Mouse (Mus musculus) neural tube, embryonic 12.5 days (tissue): Measurements from ENCODE around the gene Mbnl1. TPM values are rescaled to one million over a fixed set of nuclear protein-coding genes. Genes with fewer than 3 reads are reported as not detected.
"Not testable (repeated sequence)": the region's sequence is repeated elsewhere in the genome, so short reads cannot be mapped to it uniquely, and the experiment has no call there.

Experiments
- ATAC-seq: fragments of 200-750 bp; cut with Nextera tagmentation; 2 replicates; pipeline ENCODE4 v1.8.0; 2017; ENCODE audit warnings: low read depth, mild to moderate bottlenecking, moderate TSS enrichment, moderate library complexity; ENCODE audit not compliant: low FRiP score
- H3K27ac ChIP-seq: fragments of 300-500 bp; sonication (generic); 2 replicates; pipeline ENCODE4 v1.5.1; 2016
- H3K27me3 ChIP-seq: fragments of 300-500 bp; sonication (generic); replicated peaks from 2 replicates; pipeline ENCODE4 v1.6.1; 2016; ENCODE audit warnings: mild to moderate bottlenecking
- H3K36me3 ChIP-seq: fragments of 300-500 bp; sonication (generic); 2 replicates; pipeline ENCODE4 v1.6.1; 2016; ENCODE audit warnings: mild to moderate bottlenecking
- H3K4me1 ChIP-seq: fragments of 300-500 bp; sonication (generic); 2 replicates; pipeline ENCODE4 v1.6.1; 2016
- H3K4me2 ChIP-seq: fragments of 300-500 bp; sonication (generic); replicated peaks from 2 replicates; pipeline ENCODE4 v1.6.1; 2016; ENCODE audit warnings: mild to moderate bottlenecking
- H3K4me3 ChIP-seq: fragments of 300-500 bp; sonication (generic); 2 replicates; pipeline ENCODE4 v1.5.1; 2016
- H3K9ac ChIP-seq: fragments of 300-500 bp; sonication (generic); 2 replicates; pipeline ENCODE4 v1.6.1; 2016; ENCODE audit warnings: mild to moderate bottlenecking
- H3K9me3 ChIP-seq: fragments of 300-500 bp; sonication (generic); 2 replicates; pipeline ENCODE4 v1.6.1; 2016; ENCODE audit warnings: mild to moderate bottlenecking
- WGBS: fragments of 180-500 bp; shearing (Covaris S2); methylation state at CpG from one replicate; pipeline ENCODE4 v1.1.7; 2016; 5-methylcytosine and 5-hydroxymethylcytosine counted together
- polyA plus RNA-seq: library from polyadenylated mRNA; unstranded; fragments of >200 nt; fragmentation: Nextera tagmentation; extraction: Ambion mirVana; gene quantifications from 2 replicates; pipeline ENCODE4 v1.2.1, GENCODE M21; 2016

Mbnl1 gene
- polyA plus RNA-seq, 1 experiment from 2014 or later, result 45.6 TPM

DNA sequence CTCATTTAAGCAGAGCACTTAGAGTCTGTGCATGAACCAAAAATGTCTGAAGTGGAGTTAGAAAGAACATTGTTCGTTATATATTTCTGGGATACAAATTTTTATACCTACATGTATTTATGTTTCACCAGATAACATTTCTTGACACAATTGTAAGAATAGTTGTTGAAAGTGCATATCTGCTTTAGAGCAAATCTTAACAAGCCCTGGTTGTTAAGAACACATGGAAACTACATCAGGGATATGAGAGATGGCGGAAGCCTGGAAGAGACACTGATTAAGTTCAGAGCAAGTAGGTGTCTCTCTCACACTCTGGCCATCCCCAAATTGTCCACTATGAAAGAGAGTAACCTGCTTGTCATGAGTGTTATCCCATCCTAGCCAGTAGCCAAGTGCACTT lies 2.4 kb downstream of the Mbnl1 start:
- 93% methylated on average over 2 of the region's 2 CpGs for WGBS

GRCm38 (mm10) chr3:60476751-60477255 lies 4.2 kb downstream of the Mbnl1 start:
- Histone ChIP-seq H3K9ac (no peak overlapping the region), H3K27ac (no peak overlapping the region), H3K4me3 (no peak overlapping the region), H3K9me3 (no peaks in the 10 kb centered on the region), H3K36me3 (no peaks in the 10 kb centered on the region), H3K27me3 (no peaks in the 10 kb centered on the region), H3K4me1 (no peaks in the 10 kb centered on the region), H3K4me2 (no peak overlapping the region)
- WGBS, result 89% methylated on average over 6 of the region's 6 CpGs
- ATAC-seq, result no peak

More for the DNA sequence above, 2.4 kb downstream of the Mbnl1 start:
- no peaks in the 10 kb centered on the region for H3K36me3 ChIP-seq
- ATAC-seq, result no peak
- H3K9ac ChIP-seq, result no peak overlapping the region
- no peaks in the 10 kb centered on the region for H3K27me3 ChIP-seq
- no peaks in the 10 kb centered on the region for H3K4me1 ChIP-seq
- H3K9me3 ChIP-seq, result no peaks in the 10 kb centered on the region
- H3K27ac ChIP-seq, result no peak overlapping the region
- no peak overlapping the region for H3K4me2 ChIP-seq
- H3K4me3 ChIP-seq, result no peak overlapping the region

DNA sequence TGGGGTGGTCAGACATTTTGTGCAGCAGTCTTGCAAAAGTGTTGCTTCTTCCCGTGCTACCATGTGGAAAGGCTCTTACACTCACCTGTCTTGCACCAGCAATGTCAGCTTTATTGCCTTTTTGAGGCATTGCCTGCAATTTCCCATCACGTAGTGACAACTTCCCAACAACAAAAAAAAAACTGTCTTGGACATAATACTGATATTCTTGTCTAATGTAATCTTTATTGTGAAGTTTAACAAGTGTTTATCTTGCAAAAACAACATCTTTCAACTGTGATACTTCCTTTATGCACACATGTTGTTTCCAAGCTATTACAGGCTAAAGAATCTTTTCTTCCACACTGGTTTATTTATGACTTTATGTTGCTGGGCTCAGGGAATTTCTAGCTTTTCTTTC lies 5.8 kb downstream of the Mbnl1 start:
- 50% methylated on average over 2 of the region's 2 CpGs for WGBS
- no peak for ATAC-seq
- H3K27ac ChIP-seq, result no peak overlapping the region

GRCm38 (mm10) chr3:60480716-60481115 lies 8.1 kb downstream of the Mbnl1 start:
- Histone ChIP-seq H3K9me3 (no peaks in the 10 kb centered on the region), H3K4me1 (no peaks in the 10 kb centered on the region), H3K4me3 (no peak overlapping the region), H3K27me3 (no peaks in the 10 kb centered on the region), H3K27ac (no peak overlapping the region), H3K36me3 (no peaks in the 10 kb centered on the region), H3K4me2 (no peak overlapping the region), H3K9ac (no peak overlapping the region)
- ATAC-seq, result no peak
- WGBS, result 90% methylated on average over 2 of the region's 2 CpGs

More for the DNA sequence above, 5.8 kb downstream of the Mbnl1 start:
- H3K36me3 ChIP-seq, result no peaks in the 10 kb centered on the region
- H3K4me2 ChIP-seq, result no peak overlapping the region
- H3K4me3 ChIP-seq, result no peak overlapping the region
- H3K27me3 ChIP-seq, result no peaks in the 10 kb centered on the region
- H3K4me1 ChIP-seq, result no peaks in the 10 kb centered on the region
- no peak overlapping the region for H3K9ac ChIP-seq
- H3K9me3 ChIP-seq, result no peaks in the 10 kb centered on the region

DNA sequence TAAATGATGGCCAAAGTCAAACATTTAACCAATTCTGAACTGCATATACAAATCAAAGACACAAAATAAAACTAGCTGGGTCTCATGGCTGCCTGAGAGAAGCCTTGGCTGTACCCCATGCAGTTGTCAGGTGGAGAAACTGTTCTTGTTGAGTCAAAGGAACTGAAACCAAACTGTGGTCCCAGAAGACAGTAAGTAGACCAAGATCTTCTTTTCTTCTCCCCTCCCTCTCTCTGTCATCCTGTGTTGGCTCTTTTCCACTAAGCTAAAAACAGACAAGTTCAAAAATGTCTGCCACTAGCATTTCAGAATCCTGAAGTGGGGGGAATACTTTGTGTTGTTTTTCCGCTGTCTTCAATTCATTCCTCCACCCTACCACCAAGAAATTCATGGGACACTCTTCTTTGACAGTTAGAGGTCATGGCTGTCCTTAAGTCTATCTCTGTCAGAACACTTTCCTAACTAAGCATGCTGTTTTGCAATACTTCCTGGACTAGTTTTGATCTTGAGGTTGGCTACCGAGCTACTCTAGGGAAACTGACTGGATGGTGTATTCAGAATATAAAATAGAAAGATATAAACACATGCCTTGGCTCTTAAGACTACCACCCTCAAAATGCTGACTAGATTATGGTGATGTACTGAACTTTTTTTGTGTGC lies 9.2 kb downstream of the Mbnl1 start:
- H3K4me1 ChIP-seq, result no peaks in the 10 kb centered on the region
- H3K9me3 ChIP-seq, result no peaks in the 10 kb centered on the region
- no peak overlapping the region for H3K4me3 ChIP-seq
- H3K36me3 ChIP-seq, result no peaks in the 10 kb centered on the region
- no peak overlapping the region for H3K4me2 ChIP-seq
- no peak for ATAC-seq
- 91% methylated on average over 2 of the region's 2 CpGs for WGBS
- H3K27me3 ChIP-seq, result no peaks in the 10 kb centered on the region
- no peak overlapping the region for H3K27ac ChIP-seq
- no peak overlapping the region for H3K9ac ChIP-seq

DNA sequence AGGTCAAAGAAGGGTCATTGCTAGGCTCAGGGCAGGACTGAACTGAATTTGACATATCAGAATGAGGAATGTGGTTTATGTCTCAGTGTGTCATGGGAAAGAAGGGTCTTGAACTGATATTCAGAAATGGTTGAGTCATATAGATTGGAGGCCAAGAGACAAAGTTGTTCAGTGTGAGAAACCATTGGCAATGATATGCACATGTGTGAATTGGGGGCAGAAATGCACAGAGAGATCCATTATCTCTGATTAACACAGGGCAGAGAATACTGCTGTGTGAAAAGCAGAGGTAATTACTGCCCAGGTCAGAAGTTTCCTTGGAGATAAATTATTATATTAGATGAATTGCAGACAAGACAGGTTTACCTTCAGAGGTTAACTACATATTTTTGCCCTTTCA lies 10.7 kb downstream of the Mbnl1 start:
- H3K27ac ChIP-seq, result no peak overlapping the region
- no peak overlapping the region for H3K9ac ChIP-seq
- no peaks in the 10 kb centered on the region for H3K27me3 ChIP-seq
- no peaks in the 10 kb centered on the region for H3K36me3 ChIP-seq
- no peaks in the 10 kb centered on the region for H3K4me1 ChIP-seq
- ATAC-seq, result no peak
- H3K9me3 ChIP-seq, result no peaks in the 10 kb centered on the region
- no peak overlapping the region for H3K4me2 ChIP-seq
- no peak overlapping the region for H3K4me3 ChIP-seq

DNA sequence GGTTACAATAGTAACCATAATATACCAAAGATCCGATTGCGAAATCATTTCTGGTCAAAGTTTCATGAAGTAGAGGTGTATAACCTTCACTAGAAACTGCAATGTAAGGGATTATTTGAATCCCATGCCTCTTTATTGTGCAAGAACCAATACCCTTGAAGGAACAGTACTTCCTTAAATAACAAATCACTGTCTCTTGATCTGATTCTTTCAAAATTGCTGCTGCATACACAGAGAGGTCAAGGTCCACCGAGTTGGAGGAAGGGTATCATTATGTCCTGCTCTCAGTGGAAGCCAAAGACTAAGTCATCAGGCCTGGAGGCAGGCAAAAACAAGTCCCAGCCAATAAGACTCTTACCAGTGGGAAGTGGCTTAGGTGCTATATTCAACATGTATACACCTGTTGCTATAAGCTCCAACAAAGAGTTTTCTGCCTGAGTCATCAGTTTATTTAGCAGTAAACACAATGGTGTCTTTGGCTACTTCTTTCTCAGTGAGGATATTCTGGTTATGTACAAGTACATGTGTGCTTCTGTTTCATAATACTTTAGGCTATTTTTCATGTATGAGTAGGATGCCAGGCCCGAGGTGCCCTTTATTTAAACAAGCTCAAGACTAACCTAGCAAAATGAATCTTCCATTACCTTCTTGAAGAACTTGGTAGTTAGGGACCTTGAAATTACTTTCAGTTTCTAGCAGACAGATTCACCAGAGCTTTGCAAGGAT lies 13.5 kb downstream of the Mbnl1 start:
- H3K27me3 ChIP-seq, result no peaks in the 10 kb centered on the region
- H3K36me3 ChIP-seq, result no peaks in the 10 kb centered on the region
- H3K4me2 ChIP-seq, result no peak overlapping the region
- 92% methylated on average over 4 of the region's 4 CpGs for WGBS
- ATAC-seq, result no peak
- H3K9ac ChIP-seq, result no peak overlapping the region
- H3K9me3 ChIP-seq, result no peaks in the 10 kb centered on the region
- no peak overlapping the region for H3K27ac ChIP-seq
- no peaks in the 10 kb centered on the region for H3K4me1 ChIP-seq
- H3K4me3 ChIP-seq, result no peak overlapping the region

- H3K27me3 ChIP-seq, result no peaks in the 10 kb centered on the region
- no peak overlapping the region for H3K4me3 ChIP-seq
- no peak overlapping the region for H3K27ac ChIP-seq
- ATAC-seq, result no peak
- no peak overlapping the region for H3K4me2 ChIP-seq
- no peaks in the 10 kb centered on the region for H3K9me3 ChIP-seq
- 81% methylated on average over 3 of the region's 3 CpGs for WGBS
- no peaks in the 10 kb centered on the region for H3K36me3 ChIP-seq
- no peak overlapping the region for H3K9ac ChIP-seq
- H3K4me1 ChIP-seq, result no peaks in the 10 kb centered on the region
Observed at GRCm38 (mm10) chr3:60486713-60487170, 14.1 kb downstream of the Mbnl1 start.

- WGBS, result 93% methylated on average over 6 of the region's 6 CpGs
- H3K36me3 ChIP-seq, result no peaks in the 10 kb centered on the region
- no peaks in the 10 kb centered on the region for H3K27me3 ChIP-seq
- H3K4me3 ChIP-seq, result no peak overlapping the region
- no peak overlapping the region for H3K9ac ChIP-seq
- no peak overlapping the region for H3K4me2 ChIP-seq
- no peak for ATAC-seq
- H3K27ac ChIP-seq, result no peak overlapping the region
- no peaks in the 10 kb centered on the region for H3K4me1 ChIP-seq
- no peaks in the 10 kb centered on the region for H3K9me3 ChIP-seq
Observed at GRCm38 (mm10) chr3:60489509-60489908, 16.9 kb downstream of the Mbnl1 start.

GRCm38 (mm10) chr3:60494774-60495535 lies 22.3 kb downstream of the Mbnl1 start:
- not testable (repeated sequence) for H3K4me1 ChIP-seq, H3K27me3 ChIP-seq, H3K4me3 ChIP-seq, H3K27ac ChIP-seq, H3K36me3 ChIP-seq, H3K9me3 ChIP-seq, H3K9ac ChIP-seq
- 69% methylated on average over 9 of the region's 16 CpGs for WGBS
- H3K4me2 ChIP-seq, result peak overlapping the region; percentile 31; the same call in 1 of the 2 replicates
- peak; percentile 48 for ATAC-seq

GRCm38 (mm10) chr3:60496197-60496596 lies 23.6 kb downstream of the Mbnl1 start:
- H3K4me2 ChIP-seq, result no peak overlapping the region
- H3K27me3 ChIP-seq, result no peaks in the 10 kb centered on the region
- no peak for ATAC-seq
- H3K27ac ChIP-seq, result no peak overlapping the region
- H3K36me3 ChIP-seq, result no peaks in the 10 kb centered on the region
- WGBS, result 82% methylated on average over 5 of the region's 5 CpGs
- 0 out of 2 replicates have a peak, but pooled peaks cover 7% of the 10 kb centered on the region for H3K4me1 ChIP-seq
- H3K9me3 ChIP-seq, result no peaks in the 10 kb centered on the region
- H3K4me3 ChIP-seq, result no peak overlapping the region
- H3K9ac ChIP-seq, result no peak overlapping the region

GRCm38 (mm10) chr3:60498151-60498550 lies 25.5 kb downstream of the Mbnl1 start:
- ATAC-seq, result no peak
- Histone ChIP-seq H3K9me3 (no peaks in the 10 kb centered on the region), H3K9ac (no peak overlapping the region), H3K27ac (no peak overlapping the region), H3K4me1 (peaks cover 19% of the 10 kb centered on the region), H3K4me2 (no peak overlapping the region), H3K36me3 (no peaks in the 10 kb centered on the region), H3K4me3 (no peak overlapping the region), H3K27me3 (no peaks in the 10 kb centered on the region)
- 91% methylated on average over 2 of the region's 2 CpGs for WGBS
